Mouse (Mus musculus): ENCODE measurements around the gene Gse1. TPM values are rescaled to one million over a fixed set of nuclear protein-coding genes. Genes with fewer than 3 reads are reported as not detected.

Gene Gse1
- polyA plus RNA-seq, 1 experiment from 2014 or later, result 17.8 TPM

- Histone ChIP-seq H3K4me2 (replicated peaks; ENCODE audit: low read depth, low read length) (peak overlapping the region; percentile 28), H3K27me3 (ENCODE audit: control insufficient read depth, insufficient read depth, low read length) (0 out of 2 replicates have a peak, but pooled peaks cover 3% of the 10 kb centered on the region), H3K9ac (ENCODE audit: low read depth, low read length) (0 out of 2 replicates have a peak overlapping the region, but pooled peaks have one; percentile 19), H3K4me3 (ENCODE audit: low read depth, low read length) (no peak overlapping the region), H3K4me1 (replicated peaks; ENCODE audit: control insufficient read depth, insufficient read depth, low read length) (peaks cover 52% of the 10 kb centered on the region), H3K36me3 (ENCODE audit: control insufficient read depth, insufficient read depth, low read length) (no peaks in the 10 kb centered on the region), H3K27ac (ENCODE audit: low read depth, low read length) (peak overlapping the region; percentile 36; the same call in 1 of the 2 replicates), H3K9me3 (ENCODE audit: control insufficient read depth, low read length) (no peaks in the 10 kb centered on the region)
- no peak for ATAC-seq (ENCODE audit: low FRiP score)
- DNase-seq (ENCODE audit: low spot score), result no peak
- WGBS, result 40% methylated on average over 15 of the region's 15 CpGs
These were observed 266.6 kb downstream of the Gse1 start for GRCm38 (mm10) chr8:120494903-120495302.

- Histone ChIP-seq H3K36me3 (ENCODE audit: control insufficient read depth, insufficient read depth, low read length) (no peaks in the 10 kb centered on the region), H3K4me2 (replicated peaks; ENCODE audit: low read depth, low read length) (no peak overlapping the region), H3K4me1 (replicated peaks; ENCODE audit: control insufficient read depth, insufficient read depth, low read length) (peaks cover 54% of the 10 kb centered on the region), H3K9ac (ENCODE audit: low read depth, low read length) (0 out of 2 replicates have a peak overlapping the region, but pooled peaks have one; percentile 19), H3K4me3 (ENCODE audit: low read depth, low read length) (no peak overlapping the region), H3K27me3 (ENCODE audit: control insufficient read depth, insufficient read depth, low read length) (0 out of 2 replicates have a peak, but pooled peaks cover 3% of the 10 kb centered on the region), H3K9me3 (ENCODE audit: control insufficient read depth, low read length) (no peaks in the 10 kb centered on the region), H3K27ac (ENCODE audit: low read depth, low read length) (no peak overlapping the region)
- ATAC-seq (ENCODE audit: low FRiP score) (no peak), DNase-seq (ENCODE audit: low spot score) (no peak)
- 50% methylated on average over 5 of the region's 5 CpGs for WGBS
These were observed 267.2 kb downstream of the Gse1 start for GRCm38 (mm10) chr8:120495461-120495860.

GRCm38 (mm10) chr8:120496478-120496877, 268.2 kb downstream of the Gse1 start:
- H3K4me1 ChIP-seq (replicated peaks; ENCODE audit: control insufficient read depth, insufficient read depth, low read length), result peaks cover 53% of the 10 kb centered on the region
- H3K27ac ChIP-seq (ENCODE audit: low read depth, low read length), result no peak overlapping the region
- 0 out of 2 replicates have a peak, but pooled peaks cover 3% of the 10 kb centered on the region for H3K27me3 ChIP-seq (ENCODE audit: control insufficient read depth, insufficient read depth, low read length)
- WGBS, result 93% methylated on average over 15 of the region's 15 CpGs
- H3K4me3 ChIP-seq (ENCODE audit: low read depth, low read length), result no peak overlapping the region
- ATAC-seq (ENCODE audit: low FRiP score) (no peak), DNase-seq (ENCODE audit: low spot score) (no peak)
- no peaks in the 10 kb centered on the region for H3K36me3 ChIP-seq (ENCODE audit: control insufficient read depth, insufficient read depth, low read length)
- H3K9me3 ChIP-seq (ENCODE audit: control insufficient read depth, low read length), result no peaks in the 10 kb centered on the region
- no peak overlapping the region for H3K9ac ChIP-seq (ENCODE audit: low read depth, low read length)
- no peak overlapping the region for H3K4me2 ChIP-seq (replicated peaks; ENCODE audit: low read depth, low read length)

- peak; percentile 39; the same call in 1 of the 2 replicates for ATAC-seq (ENCODE audit: low FRiP score)
- peak overlapping the region; percentile 32 for H3K4me2 ChIP-seq (replicated peaks; ENCODE audit: low read depth, low read length)
- H3K27ac ChIP-seq (ENCODE audit: low read depth, low read length), result peak overlapping the region; percentile 67
- no peak overlapping the region for H3K9ac ChIP-seq (ENCODE audit: low read depth, low read length)
- 0 out of 2 replicates have a peak, but pooled peaks cover 3% of the 10 kb centered on the region for H3K27me3 ChIP-seq (ENCODE audit: control insufficient read depth, insufficient read depth, low read length)
- DNase-seq (ENCODE audit: low spot score), result no peak
- 0 out of 2 replicates have a peak overlapping the region, but pooled peaks have one; percentile 6 for H3K4me3 ChIP-seq (ENCODE audit: low read depth, low read length)
- peaks cover 51% of the 10 kb centered on the region for H3K4me1 ChIP-seq (replicated peaks; ENCODE audit: control insufficient read depth, insufficient read depth, low read length)
- H3K36me3 ChIP-seq (ENCODE audit: control insufficient read depth, insufficient read depth, low read length), result no peaks in the 10 kb centered on the region
- 16% methylated on average over 11 of the region's 11 CpGs for WGBS
- H3K9me3 ChIP-seq (ENCODE audit: control insufficient read depth, low read length), result no peaks in the 10 kb centered on the region
These were observed 269.3 kb downstream of the Gse1 start for GRCm38 (mm10) chr8:120497503-120497946.

GRCm38 (mm10) chr8:120498349-120498831, 270.1 kb downstream of the Gse1 start:
- no peaks in the 10 kb centered on the region for H3K9me3 ChIP-seq (ENCODE audit: control insufficient read depth, low read length)
- peak overlapping the region; percentile 32 for H3K4me2 ChIP-seq (replicated peaks; ENCODE audit: low read depth, low read length)
- H3K9ac ChIP-seq (ENCODE audit: low read depth, low read length), result peak overlapping the region; percentile 40
- ATAC-seq (ENCODE audit: low FRiP score), result peak; percentile 50
- WGBS, result 14% methylated on average over 4 of the region's 4 CpGs
- H3K27me3 ChIP-seq (ENCODE audit: control insufficient read depth, insufficient read depth, low read length), result 0 out of 2 replicates have a peak, but pooled peaks cover 3% of the 10 kb centered on the region
- no peak overlapping the region for H3K4me3 ChIP-seq (ENCODE audit: low read depth, low read length)
- no peak for DNase-seq (ENCODE audit: low spot score)
- peak overlapping the region; percentile 67 for H3K27ac ChIP-seq (ENCODE audit: low read depth, low read length)
- no peaks in the 10 kb centered on the region for H3K36me3 ChIP-seq (ENCODE audit: control insufficient read depth, insufficient read depth, low read length)
- H3K4me1 ChIP-seq (replicated peaks; ENCODE audit: control insufficient read depth, insufficient read depth, low read length), result peaks cover 49% of the 10 kb centered on the region

- Histone ChIP-seq H3K9ac (ENCODE audit: low read depth, low read length) (no peak overlapping the region), H3K36me3 (ENCODE audit: control insufficient read depth, insufficient read depth, low read length) (no peaks in the 10 kb centered on the region), H3K27ac (ENCODE audit: low read depth, low read length) (peak overlapping the region; percentile 67; the same call in 1 of the 2 replicates), H3K27me3 (ENCODE audit: control insufficient read depth, insufficient read depth, low read length) (0 out of 2 replicates have a peak, but pooled peaks cover 3% of the 10 kb centered on the region), H3K9me3 (ENCODE audit: control insufficient read depth, low read length) (no peaks in the 10 kb centered on the region), H3K4me3 (ENCODE audit: low read depth, low read length) (no peak overlapping the region), H3K4me1 (replicated peaks; ENCODE audit: control insufficient read depth, insufficient read depth, low read length) (peaks cover 50% of the 10 kb centered on the region), H3K4me2 (replicated peaks; ENCODE audit: low read depth, low read length) (peak overlapping the region; percentile 32)
- WGBS, result 16% methylated on average over 9 of the region's 9 CpGs
- peak; percentile 75 for ATAC-seq (ENCODE audit: low FRiP score)
- DNase-seq (ENCODE audit: low spot score), result no peak
These were observed 270.8 kb downstream of the Gse1 start for GRCm38 (mm10) chr8:120498926-120499605.

- Histone ChIP-seq H3K36me3 (ENCODE audit: control insufficient read depth, insufficient read depth, low read length) (no peaks in the 10 kb centered on the region), H3K9me3 (ENCODE audit: control insufficient read depth, low read length) (no peaks in the 10 kb centered on the region), H3K9ac (ENCODE audit: low read depth, low read length) (no peak overlapping the region), H3K4me3 (ENCODE audit: low read depth, low read length) (no peak overlapping the region), H3K4me2 (replicated peaks; ENCODE audit: low read depth, low read length) (0 out of 2 replicates have a peak overlapping the region, but pooled peaks have one; percentile 1), H3K4me1 (replicated peaks; ENCODE audit: control insufficient read depth, insufficient read depth, low read length) (peaks cover 56% of the 10 kb centered on the region), H3K27me3 (ENCODE audit: control insufficient read depth, insufficient read depth, low read length) (0 out of 2 replicates have a peak, but pooled peaks cover 3% of the 10 kb centered on the region), H3K27ac (ENCODE audit: low read depth, low read length) (no peak overlapping the region)
- 83% methylated on average over 8 of the region's 8 CpGs for WGBS
- DNase-seq (ENCODE audit: low spot score) (no peak), ATAC-seq (ENCODE audit: low FRiP score) (no peak)
These were observed 272.5 kb downstream of the Gse1 start for GRCm38 (mm10) chr8:120500701-120501261.

GRCm38 (mm10) chr8:120501426-120501825, 273.2 kb downstream of the Gse1 start:
- peaks cover 60% of the 10 kb centered on the region for H3K4me1 ChIP-seq (replicated peaks; ENCODE audit: control insufficient read depth, insufficient read depth, low read length)
- H3K36me3 ChIP-seq (ENCODE audit: control insufficient read depth, insufficient read depth, low read length), result no peaks in the 10 kb centered on the region
- ATAC-seq (ENCODE audit: low FRiP score), result no peak
- H3K9ac ChIP-seq (ENCODE audit: low read depth, low read length), result no peak overlapping the region
- DNase-seq (ENCODE audit: low spot score), result no peak
- no peak overlapping the region for H3K4me2 ChIP-seq (replicated peaks; ENCODE audit: low read depth, low read length)
- no peak overlapping the region for H3K27ac ChIP-seq (ENCODE audit: low read depth, low read length)
- WGBS, result 86% methylated on average over 5 of the region's 5 CpGs
- H3K27me3 ChIP-seq (ENCODE audit: control insufficient read depth, insufficient read depth, low read length), result 0 out of 2 replicates have a peak, but pooled peaks cover 3% of the 10 kb centered on the region
- H3K9me3 ChIP-seq (ENCODE audit: control insufficient read depth, low read length), result no peaks in the 10 kb centered on the region
- no peak overlapping the region for H3K4me3 ChIP-seq (ENCODE audit: low read depth, low read length)

Data from hindbrain, embryonic 11.5 days (tissue).